Mouse (Mus musculus) testis, postnatal 10 days (tissue): ENCODE data around the gene Obp1a.

Source experiments
- DNase-seq: peaks from one replicate; pipeline ENCODE4 v3.0.0; 2021; ENCODE audit warnings: low spot score

Gene Obp1a

GRCm38 (mm10) chrX:78091274-78091673 is at the start of gene Obp1a:
Obp1a (minus strand) TSS chrX:78091374.
- no peak for DNase-seq

GRCm38 (mm10) chrX:78125167-78125566 is 34.0 kb upstream of the Obp1a start, which contains the start of gene Gm5938:
Gm5938 (plus strand) TSS chrX:78125467.
- no peak for DNase-seq
